Mouse (Mus musculus) lung, postnatal 36 days (tissue): Measurements from ENCODE around the gene Wwox.
"Not testable (repeated sequence)": the region's sequence is repeated elsewhere in the genome, so short reads cannot be mapped to it uniquely, and the experiment has no call there.

Experiments used
- DNase-seq: peaks from one replicate; pipeline ENCODE4 v3.0.0; 2022; ENCODE audit warnings: mixed read lengths

Wwox gene

GRCm38 (mm10) chr8:114814769-114815736 lies 375.6 kb downstream of the Wwox start:
- peak; percentile 62 for DNase-seq

GRCm38 (mm10) chr8:114816343-114816742 lies 376.9 kb downstream of the Wwox start:
- peak; percentile 21 for DNase-seq

- DNase-seq, result no peak
Observed at GRCm38 (mm10) chr8:114816949-114817348, 377.5 kb downstream of the Wwox start.

- DNase-seq, result peak; percentile 73
Observed at GRCm38 (mm10) chr8:114821543-114821942, 382.1 kb downstream of the Wwox start.

- no peak for DNase-seq
Observed at GRCm38 (mm10) chr8:114825460-114825859, 386.0 kb downstream of the Wwox start.

GRCm38 (mm10) chr8:114826991-114827390 lies 387.5 kb downstream of the Wwox start:
- DNase-seq, result no peak

- not testable (repeated sequence) for DNase-seq
Observed at GRCm38 (mm10) chr8:114827810-114828209, 388.4 kb downstream of the Wwox start.

- DNase-seq, result no peak
Observed at GRCm38 (mm10) chr8:114831595-114831994, 392.1 kb downstream of the Wwox start.

GRCm38 (mm10) chr8:114832251-114832774 lies 392.9 kb downstream of the Wwox start:
- no peak for DNase-seq

- no peak for DNase-seq
Observed at GRCm38 (mm10) chr8:114834730-114835129, 395.3 kb downstream of the Wwox start.

- DNase-seq, result no peak
Observed at GRCm38 (mm10) chr8:114839998-114840397, 400.5 kb downstream of the Wwox start.

GRCm38 (mm10) chr8:114847666-114848065 lies 408.2 kb downstream of the Wwox start:
- no peak for DNase-seq

- DNase-seq, result no peak
Observed at GRCm38 (mm10) chr8:114849461-114849860, 410.0 kb downstream of the Wwox start.

- no peak for DNase-seq
Observed at GRCm38 (mm10) chr8:114850014-114850870, 410.8 kb downstream of the Wwox start.

GRCm38 (mm10) chr8:114853765-114854164 lies 414.3 kb downstream of the Wwox start:
- no peak for DNase-seq

- DNase-seq, result no peak
Observed at GRCm38 (mm10) chr8:114855833-114856232, 416.4 kb downstream of the Wwox start.

- no peak for DNase-seq
Observed at GRCm38 (mm10) chr8:114865911-114866310, 426.5 kb downstream of the Wwox start.

- no peak for DNase-seq
Observed at GRCm38 (mm10) chr8:114869321-114869720, 429.9 kb downstream of the Wwox start.

GRCm38 (mm10) chr8:114870410-114870809 lies 431.0 kb downstream of the Wwox start:
- no peak for DNase-seq

GRCm38 (mm10) chr8:114872491-114872890 lies 433.0 kb downstream of the Wwox start:
- DNase-seq, result no peak

GRCm38 (mm10) chr8:114875161-114875560 lies 435.7 kb downstream of the Wwox start:
- DNase-seq, result no peak

GRCm38 (mm10) chr8:114876161-114876611 lies 436.7 kb downstream of the Wwox start:
- no peak for DNase-seq

- no peak for DNase-seq
Observed at GRCm38 (mm10) chr8:114876696-114877206, 437.3 kb downstream of the Wwox start.
